Mouse (Mus musculus): ENCODE measurements at regions not wholly inside any gene's neighbourhood (a gene's known extent, or its start where the extent isn't known, plus 50 kb on each side); places are given as distances from the start of the nearest gene placed in this dataset.

- TF ChIP-seq CTCF (IDR thresholded peaks at IDR 0.05; ENCODE audit: low read depth), result no peak
- no peak for TF ChIP-seq EP300 (IDR thresholded peaks at IDR 0.05; ENCODE audit: low read depth)
Observed at GRCm38 (mm10) chr4:31274131-31274530, 689.8 kb upstream of the Map3k7 start.
